In the genomic region with DNA sequence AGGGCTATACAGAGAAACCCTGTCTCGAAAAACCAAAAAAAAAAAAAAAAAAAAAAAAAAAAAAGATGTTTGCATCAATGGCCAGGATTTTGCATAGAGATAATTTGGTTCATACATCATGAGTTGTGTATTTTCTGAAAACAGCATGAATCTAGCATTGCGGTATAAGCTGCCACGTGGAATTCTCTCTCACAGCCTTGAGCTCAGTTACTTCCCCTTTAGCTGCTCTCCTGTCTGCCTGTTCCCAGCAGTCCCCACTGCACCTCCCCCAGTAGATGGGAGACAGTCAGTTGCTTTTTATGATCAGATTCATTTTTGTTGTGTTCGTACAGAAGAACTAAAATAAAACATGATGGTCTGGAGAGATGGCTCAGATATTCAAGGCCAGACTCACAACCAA, we compare ENCODE assay signal across 21 mouse cellular contexts.
DNase-seq lines count a peak whose midpoint lies in the region; ATAC-seq and TF ChIP-seq lines count a peak whose summit lies in the region.
"Had no signal": no experiment of that assay in that cellular context is flagged by ENCODE, and none has a peak within 500 bp of the region (broad histone marks: within the 10 kb centered on the region; RNA-seq: fewer than 3 reads in every experiment).

No protein-coding gene starts in this region.

- H3K27ac ChIP-seq in heart, adult 2 months = no peak overlapping the region
- H3K27ac ChIP-seq: embryonic facial prominence, embryonic 10.5 days; embryonic facial prominence, embryonic 12.5 days had no signal

- peak; percentile 84 for ATAC-seq in granulocyte monocyte progenitor cell, adult 5-6 weeks (replicated peaks; ENCODE audit: poor library complexity, severe bottlenecking)
- ATAC-seq in megakaryocyte progenitor cell, adult 5-6 weeks (replicated peaks; ENCODE audit: poor library complexity) = peak; percentile 96
- no peak for ATAC-seq in activated CD4-positive, CD25-positive, alpha-beta regulatory T cell, adult 4 months
- ATAC-seq: CD4-positive, CD25-positive, alpha-beta regulatory T cell, adult 4 months; forebrain, postnatal 0 days had no signal

- intact Hi-C loops in heart, adult 2 months (cut with DNase I) = no loop called here

- TF ChIP-seq POLR2A in heart, adult 2 months (IDR thresholded peaks at IDR 0.05; ENCODE audit: insufficient read depth, low read depth, low read length) = no peak

- TF ChIP-seq CTCF in heart, adult 2 months (IDR thresholded peaks at IDR 0.05) = no peak

- no peak overlapping the region for H3K4me3 ChIP-seq in heart, adult 2 months
- H3K4me3 ChIP-seq: embryonic facial prominence, embryonic 10.5 days; embryonic facial prominence, embryonic 12.5 days; forebrain, embryonic 13.5 days; forebrain, embryonic 15.5 days had no signal

- peak; percentile 30 for DNase-seq in heart, adult 11 months
- DNase-seq in heart, adult 2 months = no peak
- no peak for DNase-seq in gastrocnemius, adult 18-20 months (ENCODE audit: low spot score)
- DNase-seq: adrenal gland, adult 8-10 months; adrenal gland, postnatal 14 days; adrenal gland, postnatal 36 days; B cell, adult 2 months; cerebellum, adult 11-12 months; cerebellum, adult 2 months; cerebellum, adult 9-10 months; cerebellum, postnatal 10 days; cerebellum, postnatal 25 days; forebrain, postnatal 0 days had no signal

- H3K79me2 ChIP-seq in heart, adult 2 months (replicated peaks; ENCODE audit: control insufficient read depth, insufficient read depth, low read length) = no peaks in the 10 kb centered on the region

- no peaks in the 10 kb centered on the region for H3K4me1 ChIP-seq in heart, adult 2 months (ENCODE audit: control insufficient read depth, insufficient read depth, low read length)
- H3K4me1 ChIP-seq: embryonic facial prominence, embryonic 10.5 days; embryonic facial prominence, embryonic 12.5 days; forebrain, embryonic 15.5 days had no signal

- no peaks in the 10 kb centered on the region for H3K27me3 ChIP-seq in heart, adult 2 months (ENCODE audit: control insufficient read depth, insufficient read depth, low read length)
- H3K27me3 ChIP-seq: embryonic facial prominence, embryonic 12.5 days; forebrain, embryonic 13.5 days; forebrain, embryonic 15.5 days had no signal

- no peak overlapping the region for H3K9ac ChIP-seq in heart, adult 2 months (ENCODE audit: low read depth, low read length)
- H3K9ac ChIP-seq: embryonic facial prominence, embryonic 12.5 days; forebrain, embryonic 13.5 days; forebrain, embryonic 15.5 days; forebrain, postnatal 0 days had no signal

- TF ChIP-seq EP300 in heart, adult 2 months (IDR thresholded peaks at IDR 0.05; ENCODE audit: insufficient read depth, low read depth, low read length) = no peak

- WGBS in heart, adult 2 months = 86% methylated on average over 3 of the region's 4 CpGs

- H3K36me3 ChIP-seq in heart, adult 2 months (ENCODE audit: control insufficient read depth, insufficient read depth, low read length) = no peaks in the 10 kb centered on the region
- H3K36me3 ChIP-seq: embryonic facial prominence, embryonic 10.5 days; embryonic facial prominence, embryonic 12.5 days; forebrain, embryonic 15.5 days had no signal
